Mouse (Mus musculus) heart, embryonic 16.5 days (tissue): Measurements from ENCODE around the gene Upk3b. TPM values are rescaled to one million over a fixed set of nuclear protein-coding genes. Genes with fewer than 3 reads are reported as not detected.

ENCODE experiments used
- ATAC-seq: fragments of 200-750 bp; cut with Nextera tagmentation; replicated peaks from 2 replicates; pipeline ENCODE4 v1.8.0; 2017; ENCODE audit warnings: moderate number of reproducible peaks; ENCODE audit not compliant: insufficient read depth, low FRiP score; ENCODE audit errors: extremely low read depth
- H3K27ac ChIP-seq: fragments of 300-500 bp; sonication (generic); 2 replicates; pipeline ENCODE4 v1.5.1; 2014; ENCODE audit warnings: mild to moderate bottlenecking, low read length, control low read depth, moderate library complexity
- H3K27me3 ChIP-seq: fragments of 300-500 bp; sonication (generic); 2 replicates; pipeline ENCODE4 v1.6.1; 2014; ENCODE audit warnings: low read length, mixed read lengths; ENCODE audit not compliant: control insufficient read depth, insufficient read depth
- H3K36me3 ChIP-seq: fragments of 300-500 bp; sonication (generic); 2 replicates; pipeline ENCODE4 v1.6.1; 2014; ENCODE audit not compliant: control insufficient read depth, insufficient read depth
- H3K4me1 ChIP-seq: fragments of 300-500 bp; sonication (generic); 2 replicates; pipeline ENCODE4 v1.6.1; 2014; ENCODE audit warnings: low read length, mixed read lengths; ENCODE audit not compliant: control insufficient read depth, insufficient read depth
- H3K4me2 ChIP-seq: fragments of 300-500 bp; sonication (generic); 2 replicates; pipeline ENCODE4 v1.6.1; 2014; ENCODE audit warnings: low read depth, mild to moderate bottlenecking, control low read depth, low read length
- H3K4me3 ChIP-seq: fragments of 300-500 bp; sonication (generic); 2 replicates; pipeline ENCODE4 v1.5.1; 2014; ENCODE audit warnings: mild to moderate bottlenecking, control low read depth, low read length
- H3K9ac ChIP-seq: fragments of 300-500 bp; sonication (generic); 2 replicates; pipeline ENCODE4 v1.6.1; 2014; ENCODE audit warnings: low read length, control low read depth
- H3K9me3 ChIP-seq: fragments of 300-500 bp; sonication (generic); replicated peaks from 2 replicates; pipeline ENCODE4 v1.6.1; 2016; ENCODE audit warnings: low read length; ENCODE audit not compliant: control insufficient read depth
- WGBS: fragments of 180-500 bp; shearing (Covaris S2); extraction: QIAGEN DNeasy Blood & Tissue Kit; methylation state at CpG from one replicate; pipeline ENCODE4 v1.1.7; 2014; 5-methylcytosine and 5-hydroxymethylcytosine counted together
- polyA plus RNA-seq: library from polyadenylated mRNA; unstranded; fragments of >200 nt; fragmentation: Nextera tagmentation; extraction: Ambion mirVana; gene quantifications from 2 replicates; pipeline ENCODE4 v1.2.1, GENCODE M21; 2015

Upk3b gene
- 26.7 and 28.7 TPM in 2 replicates for polyA plus RNA-seq

- WGBS: 45% methylated on average over 17 of the region's 17 CpGs
- Histone ChIP-seq H3K4me3 (no peak within 1 kb of the TSS), H3K9ac (no peak within 1 kb of the TSS), H3K27ac (no peak within 1 kb of the TSS), H3K36me3 (no peaks in the 10 kb centered on the region), H3K9me3 (no peaks in the 10 kb centered on the region), H3K27me3 (no peaks in the 10 kb centered on the region), H3K4me1 (no peaks in the 10 kb centered on the region), H3K4me2 (no peak within 1 kb of the TSS)
- ATAC-seq: peak; percentile 47
Measured at GRCm38 (mm10) chr5:136038258-136039214, at the start of gene Upk3b. Gene Upk3b (plus strand): TSS chr5:136038496.

GRCm38 (mm10) chr5:135990601-135991000, 47.7 kb upstream of the Upk3b start:
- Histone ChIP-seq H3K4me2 (no peak overlapping the region), H3K36me3 (no peaks in the 10 kb centered on the region), H3K4me3 (no peak overlapping the region), H3K9me3 (no peaks in the 10 kb centered on the region), H3K27me3 (no peaks in the 10 kb centered on the region), H3K4me1 (peaks cover 4% of the 10 kb centered on the region), H3K9ac (no peak overlapping the region), H3K27ac (no peak overlapping the region)
- no peak for ATAC-seq
- WGBS: 65% methylated on average over 5 of the region's 5 CpGs

DNA sequence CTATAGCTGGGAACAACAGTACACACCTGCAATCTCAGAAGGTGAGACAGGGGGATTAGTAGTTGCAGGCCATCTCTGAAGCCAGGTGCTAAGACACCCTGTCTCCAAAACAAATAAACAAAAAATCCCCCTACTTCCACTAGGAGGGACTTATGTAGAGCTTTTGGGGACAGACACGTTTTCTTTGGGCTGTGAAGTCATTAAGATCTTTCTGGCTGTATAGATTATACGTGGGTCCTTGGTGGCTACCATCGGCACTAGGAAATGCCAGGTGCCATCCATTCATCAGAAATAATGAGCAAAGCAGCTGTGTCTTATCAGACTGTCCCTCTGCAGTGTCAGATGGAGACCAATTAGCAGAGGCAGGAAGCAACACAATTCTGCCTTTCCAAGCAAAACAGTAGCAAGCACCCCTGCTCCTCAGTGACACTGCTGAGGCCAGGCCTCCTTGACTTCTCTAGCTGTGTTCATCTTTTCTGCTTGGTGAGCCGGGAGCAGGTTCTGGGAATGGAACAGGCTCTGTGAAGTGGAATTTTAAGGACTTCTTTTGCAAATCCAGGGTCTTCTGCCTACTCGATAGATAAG, 44.8 kb upstream of the Upk3b start:
- peaks cover 10% of the 10 kb centered on the region for H3K36me3 ChIP-seq
- H3K9ac ChIP-seq: no peak overlapping the region
- WGBS: 42% methylated on average over 5 of the region's 5 CpGs
- no peak overlapping the region for H3K4me3 ChIP-seq
- ATAC-seq: no peak
- no peak overlapping the region for H3K27ac ChIP-seq
- no peaks in the 10 kb centered on the region for H3K9me3 ChIP-seq
- peaks cover 6% of the 10 kb centered on the region for H3K4me1 ChIP-seq
- H3K4me2 ChIP-seq: no peak overlapping the region
- no peaks in the 10 kb centered on the region for H3K27me3 ChIP-seq

- no peak for ATAC-seq
- peaks cover 17% of the 10 kb centered on the region for H3K36me3 ChIP-seq
- H3K4me2 ChIP-seq: no peak overlapping the region
- H3K4me1 ChIP-seq: peaks cover 6% of the 10 kb centered on the region
- no peaks in the 10 kb centered on the region for H3K27me3 ChIP-seq
- WGBS: 63% methylated on average over 8 of the region's 8 CpGs
- no peaks in the 10 kb centered on the region for H3K9me3 ChIP-seq
- H3K4me3 ChIP-seq: peak overlapping the region; percentile 75; the same call in 1 of the 2 replicates
- H3K9ac ChIP-seq: no peak overlapping the region
- no peak overlapping the region for H3K27ac ChIP-seq
Measured at GRCm38 (mm10) chr5:135994335-135994724, 44.0 kb upstream of the Upk3b start.

DNA sequence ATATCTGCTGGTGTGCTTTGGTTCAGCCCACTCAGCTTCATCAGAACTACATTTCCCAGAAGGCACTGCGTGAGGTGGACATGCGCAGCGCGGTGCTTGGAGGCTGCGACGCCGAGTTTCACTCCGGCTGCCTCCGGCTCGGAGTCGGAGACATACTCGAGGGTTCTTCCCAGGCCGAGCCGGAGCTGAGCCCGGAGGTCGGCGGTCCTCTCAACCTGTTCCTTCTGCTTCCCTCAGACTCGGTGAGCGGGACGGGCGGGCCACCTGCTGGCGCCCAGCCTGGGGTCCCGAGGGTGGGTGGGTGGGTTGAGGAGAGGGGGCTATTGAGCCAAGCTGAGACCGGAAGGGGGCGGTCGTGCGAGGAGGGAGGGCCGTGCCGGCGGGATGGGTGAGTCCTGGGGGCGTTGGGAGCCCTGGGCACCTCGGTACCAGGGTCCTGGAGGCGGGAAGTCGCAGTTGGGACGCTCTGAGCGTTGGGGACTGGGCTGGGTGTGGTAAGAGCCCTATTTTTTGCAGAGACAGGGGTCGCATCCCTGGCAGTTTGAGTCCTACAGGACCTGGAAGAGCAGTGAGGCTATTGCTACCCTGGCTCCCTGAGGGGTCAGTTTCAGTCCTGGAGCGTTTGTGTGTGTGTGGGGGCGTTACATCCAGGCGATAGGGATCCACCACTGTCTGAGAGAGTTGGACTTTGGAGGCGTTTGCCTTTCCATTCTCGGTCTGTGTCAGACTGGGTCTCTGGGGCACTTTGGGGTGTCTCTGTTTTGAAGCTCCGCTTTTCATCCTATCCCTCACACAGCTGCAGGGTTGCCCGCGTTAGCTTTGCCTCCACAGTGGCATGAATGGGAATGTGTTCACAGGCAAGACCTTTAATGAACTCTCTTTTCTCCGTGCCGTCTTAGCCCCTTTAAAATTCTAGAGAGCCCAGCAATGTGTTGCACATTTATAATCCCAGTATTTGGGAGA, 43.3 kb upstream of the Upk3b start, which contains the start of gene Dtx2:
Gene Dtx2 (plus strand): TSS at position 76 of the 963 bp plus-strand sequence.
- peak within 1 kb of the TSS; percentile 75 for H3K4me3 ChIP-seq
- H3K4me1 ChIP-seq: peaks cover 6% of the 10 kb centered on the region
- H3K9ac ChIP-seq: peak within 1 kb of the TSS; percentile 82
- peak; percentile 92 for ATAC-seq
- no peaks in the 10 kb centered on the region for H3K9me3 ChIP-seq
- H3K36me3 ChIP-seq: peaks cover 17% of the 10 kb centered on the region
- WGBS: 2% methylated on average over 47 of the region's 47 CpGs
- H3K27me3 ChIP-seq: no peaks in the 10 kb centered on the region
- H3K27ac ChIP-seq: peak within 1 kb of the TSS; percentile 85
- peak within 1 kb of the TSS; percentile 79 for H3K4me2 ChIP-seq

GRCm38 (mm10) chr5:135996162-135996561, 42.1 kb upstream of the Upk3b start:
- Histone ChIP-seq H3K9ac (no peak overlapping the region), H3K27ac (no peak overlapping the region), H3K36me3 (peaks cover 17% of the 10 kb centered on the region), H3K4me3 (no peak overlapping the region), H3K9me3 (no peaks in the 10 kb centered on the region), H3K4me2 (no peak overlapping the region), H3K27me3 (no peaks in the 10 kb centered on the region), H3K4me1 (peaks cover 6% of the 10 kb centered on the region)
- WGBS: 80% methylated on average over 8 of the region's 8 CpGs
- no peak for ATAC-seq

- no peak overlapping the region for H3K9ac ChIP-seq
- H3K36me3 ChIP-seq: peaks cover 17% of the 10 kb centered on the region
- H3K4me2 ChIP-seq: no peak overlapping the region
- H3K27me3 ChIP-seq: no peaks in the 10 kb centered on the region
- H3K9me3 ChIP-seq: no peaks in the 10 kb centered on the region
- no peak for ATAC-seq
- 90% methylated on average over 6 of the region's 6 CpGs for WGBS
- H3K27ac ChIP-seq: no peak overlapping the region
- H3K4me1 ChIP-seq: peaks cover 8% of the 10 kb centered on the region
- no peak overlapping the region for H3K4me3 ChIP-seq
Measured at GRCm38 (mm10) chr5:136001222-136001621, 37.1 kb upstream of the Upk3b start.

DNA sequence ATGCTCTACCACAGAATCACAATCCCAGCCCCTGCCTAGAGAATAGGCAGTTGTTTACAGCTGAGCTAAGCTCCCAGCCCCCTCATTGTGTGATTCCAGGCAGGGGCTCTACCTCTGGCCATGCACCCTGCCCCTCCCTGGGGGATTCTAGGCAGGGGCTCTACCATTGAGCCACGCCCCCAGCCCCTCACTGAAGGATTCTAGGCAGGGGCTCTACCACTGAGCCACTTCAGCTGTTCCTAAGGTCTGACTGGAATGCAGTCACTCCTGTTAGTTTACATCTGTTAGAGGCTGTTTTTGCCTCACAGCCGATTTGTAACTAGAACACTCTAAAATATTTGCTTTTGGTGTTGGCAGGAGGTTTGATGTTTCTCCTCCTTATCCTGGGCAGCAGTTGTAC, 36.0 kb upstream of the Upk3b start:
- Histone ChIP-seq H3K27ac (peak overlapping the region; percentile 37), H3K4me3 (no peak overlapping the region), H3K27me3 (no peaks in the 10 kb centered on the region)

More for the DNA sequence above, 36.0 kb upstream of the Upk3b start:
- H3K4me1 ChIP-seq: peaks cover 8% of the 10 kb centered on the region
- H3K9ac ChIP-seq: no peak overlapping the region
- no peak for ATAC-seq
- no peaks in the 10 kb centered on the region for H3K9me3 ChIP-seq
- H3K36me3 ChIP-seq: peaks cover 12% of the 10 kb centered on the region
- WGBS: 53% methylated on average over 2 of the region's 2 CpGs
- no peak overlapping the region for H3K4me2 ChIP-seq
